Mouse (Mus musculus): ENCODE results near the gene Fgfr2.

GRCm38 (mm10) chr7:132965707-132966106 lies 157.4 kb downstream of the Fgfr2 start:
- no peak for TF ChIP-seq CTCF (IDR thresholded peaks at IDR 0.05; ENCODE audit: low read depth)
- no peak for TF ChIP-seq EP300 (IDR thresholded peaks at IDR 0.05; ENCODE audit: low read depth)

Measured in liver, postnatal 0 days (tissue).